Mouse (Mus musculus) spleen, embryonic (tissue): Measurements from ENCODE around the gene Shroom2.

ENCODE experiments used
- CTCF ChIA-PET: fragments of 350-600 bp; sonication (Branson Sonifier 250); formaldehyde crosslinking; loops from one replicate; lab custom pipeline; 2022; lab: Charles Lee

The Shroom2 gene

GRCm38 (mm10) chrX:152701679-152702078, 67.6 kb downstream of the Shroom2 start:
- CTCF ChIA-PET: no interaction called here

- CTCF ChIA-PET: no interaction called here
These were observed 78.4 kb downstream of the Shroom2 start for GRCm38 (mm10) chrX:152690788-152691291.

- CTCF ChIA-PET: interaction anchor here (0.6 kb wide), 1 partner anchor 104 kb away, joined by 13 read pairs; no protein-coding TSS in a partner anchor
These were observed 90.0 kb downstream of the Shroom2 start for GRCm38 (mm10) chrX:152679190-152679814.

GRCm38 (mm10) chrX:152676357-152676756, 92.9 kb downstream of the Shroom2 start:
- CTCF ChIA-PET: no interaction called here

GRCm38 (mm10) chrX:152673431-152673830, 95.8 kb downstream of the Shroom2 start:
- CTCF ChIA-PET: no interaction called here

- CTCF ChIA-PET: no interaction called here
These were observed 111.8 kb downstream of the Shroom2 start for GRCm38 (mm10) chrX:152657363-152658036.

- CTCF ChIA-PET: no interaction called here
These were observed 112.7 kb downstream of the Shroom2 start for GRCm38 (mm10) chrX:152656609-152656939.

GRCm38 (mm10) chrX:152655796-152656608, 113.3 kb downstream of the Shroom2 start:
- CTCF ChIA-PET: no interaction called here

GRCm38 (mm10) chrX:152652676-152653075, 116.6 kb downstream of the Shroom2 start:
- CTCF ChIA-PET: no interaction called here

GRCm38 (mm10) chrX:152644827-152645226, 124.4 kb downstream of the Shroom2 start:
- CTCF ChIA-PET: no interaction called here

GRCm38 (mm10) chrX:152643679-152644638, 125.3 kb downstream of the Shroom2 start:
- CTCF ChIA-PET: no interaction called here

- CTCF ChIA-PET: no interaction called here
These were observed 126.1 kb downstream of the Shroom2 start for GRCm38 (mm10) chrX:152643201-152643600.

GRCm38 (mm10) chrX:152642627-152643026, 126.6 kb downstream of the Shroom2 start:
- CTCF ChIA-PET: no interaction called here

GRCm38 (mm10) chrX:152635397-152635796, 133.9 kb downstream of the Shroom2 start:
- CTCF ChIA-PET: no interaction called here

- CTCF ChIA-PET: no interaction called here
These were observed 147.9 kb downstream of the Shroom2 start for GRCm38 (mm10) chrX:152621407-152621806.

- CTCF ChIA-PET: no interaction called here
These were observed 148.3 kb downstream of the Shroom2 start for GRCm38 (mm10) chrX:152620917-152621316.

GRCm38 (mm10) chrX:152618464-152618863, 150.8 kb downstream of the Shroom2 start:
- CTCF ChIA-PET: no interaction called here

GRCm38 (mm10) chrX:152563034-152563433, 206.2 kb downstream of the Shroom2 start, which contains the start of gene Cldn34a:
TSS of gene Cldn34a (plus strand) at chrX:152563334.
- CTCF ChIA-PET: no interaction called here
